Mouse (Mus musculus): ENCODE data around the gene Rgs13.

- TF ChIP-seq CTCF (IDR thresholded peaks at IDR 0.05; ENCODE audit: borderline replicate concordance, insufficient read depth, low read depth, low read length) (no peak), POLR2A (IDR thresholded peaks at IDR 0.05; ENCODE audit: borderline replicate concordance, insufficient read depth, low read length) (no peak)
Observed at GRCm38 (mm10) chr1:144199538-144199937, 22.4 kb upstream of the Rgs13 start.
